Mouse (Mus musculus) intestine, embryonic 14.5 days (tissue): ENCODE data around the gene Nhej1. TPM values are rescaled to one million over a fixed set of nuclear protein-coding genes. Genes with fewer than 3 reads are reported as not detected.

Experiments
- ATAC-seq: fragments of 200-750 bp; cut with Nextera tagmentation; replicated peaks from 2 replicates; pipeline ENCODE4 v1.8.0; 2017; ENCODE audit warnings: low read depth, moderate number of reproducible peaks, moderate TSS enrichment, moderate library complexity; ENCODE audit not compliant: low FRiP score, low TSS enrichment
- DNase-seq: peaks from one replicate; pipeline ENCODE4 v3.0.0-alpha.2; 2018; ENCODE audit warnings: low spot score
- H3K27ac ChIP-seq: fragments of 300-500 bp; sonication (generic); 2 replicates; pipeline ENCODE4 v1.5.1; 2014; ENCODE audit warnings: low read depth, mild to moderate bottlenecking, control low read depth
- H3K27me3 ChIP-seq: fragments of 300-500 bp; sonication (generic); replicated peaks from 2 replicates; pipeline ENCODE4 v1.6.1; 2014; ENCODE audit warnings: low read length, control low read depth; ENCODE audit not compliant: control insufficient read depth, insufficient read depth
- H3K36me3 ChIP-seq: fragments of 300-500 bp; sonication (generic); 2 replicates; pipeline ENCODE4 v1.6.1; 2014; ENCODE audit warnings: low read length, control low read depth; ENCODE audit not compliant: control insufficient read depth, insufficient read depth
- H3K4me1 ChIP-seq: fragments of 300-500 bp; sonication (generic); replicated peaks from 2 replicates; pipeline ENCODE4 v1.6.1; 2014; ENCODE audit warnings: low read length, control low read depth, mixed read lengths; ENCODE audit not compliant: control insufficient read depth, insufficient read depth
- H3K4me2 ChIP-seq: fragments of 300-500 bp; sonication (generic); 2 replicates; pipeline ENCODE4 v1.6.1; 2014; ENCODE audit warnings: low read length
- H3K4me3 ChIP-seq: fragments of 300-500 bp; sonication (generic); 2 replicates; pipeline ENCODE4 v1.5.1; 2014; ENCODE audit warnings: low read depth, low read length, control low read depth, mixed read lengths
- H3K9ac ChIP-seq: fragments of 300-500 bp; sonication (generic); 2 replicates; pipeline ENCODE4 v1.6.1; 2014; ENCODE audit warnings: mild to moderate bottlenecking, low read length
- H3K9me3 ChIP-seq: fragments of 300-500 bp; sonication (generic); 2 replicates; pipeline ENCODE4 v1.6.1; 2016; ENCODE audit warnings: low read length, control low read depth; ENCODE audit not compliant: control insufficient read depth
- WGBS: fragments of 180-500 bp; shearing (Covaris S2); extraction: QIAGEN DNeasy Blood & Tissue Kit; methylation state at CpG from one replicate; pipeline ENCODE4 v1.1.7; 2014; 5-methylcytosine and 5-hydroxymethylcytosine counted together
- polyA plus RNA-seq: library from polyadenylated mRNA; unstranded; fragments of >200 nt; fragmentation: Nextera tagmentation; extraction: Ambion mirVana; gene quantifications from 2 replicates; pipeline ENCODE4 v1.2.1, GENCODE M21; 2014

Nhej1 gene
- polyA plus RNA-seq, 1 experiment from 2014 or later, result 8.3 TPM

DNA sequence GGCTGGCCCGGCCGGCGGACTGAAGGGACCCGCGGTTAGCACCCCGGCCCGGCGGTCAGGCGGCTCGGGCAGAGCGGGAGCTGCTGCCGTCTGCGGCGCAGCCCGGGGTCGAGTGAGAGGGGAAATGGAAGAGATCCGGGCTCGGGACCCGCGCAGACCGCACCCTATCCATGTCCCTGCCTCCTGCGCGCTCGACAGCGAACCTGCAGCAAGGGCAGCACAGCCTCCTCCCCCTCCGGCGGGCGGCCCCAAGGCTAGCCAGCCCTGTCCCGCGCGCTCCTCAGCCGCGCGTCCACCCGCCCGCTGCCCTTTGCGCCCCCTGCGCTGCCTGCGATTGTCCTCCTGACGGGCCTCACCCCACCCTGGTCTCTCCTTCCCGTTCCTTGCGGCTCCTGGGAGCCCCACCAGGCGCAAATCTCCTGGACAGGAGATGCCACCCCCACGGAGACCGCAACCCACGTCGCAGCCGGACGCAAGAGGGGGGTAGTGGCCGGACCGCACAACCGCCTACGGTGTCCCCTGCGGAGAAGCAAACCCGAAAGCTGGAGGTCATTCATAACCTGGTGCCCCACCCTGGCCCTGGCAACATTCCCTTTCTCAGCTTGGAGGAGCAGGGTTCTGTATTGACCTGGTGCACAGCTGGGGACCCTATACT, 173.3 kb downstream of the Nhej1 start, which contains the start of gene Ihh:
Gene Ihh (minus strand): TSS at position 117 of the 655 bp plus-strand sequence.
- Histone ChIP-seq H3K4me1 (peaks cover 11% of the 10 kb centered on the region), H3K27me3 (peaks cover 81% of the 10 kb centered on the region), H3K9me3 (no peaks in the 10 kb centered on the region), H3K4me3 (peak within 1 kb of the TSS; percentile 46), H3K9ac (peak within 1 kb of the TSS; percentile 68), H3K4me2 (peak within 1 kb of the TSS; percentile 56), H3K36me3 (no peaks in the 10 kb centered on the region), H3K27ac (peak within 1 kb of the TSS; percentile 80)
- DNase-seq, result no peak
- WGBS, result 1% methylated on average over 42 of the region's 55 CpGs
- ATAC-seq, result peak; percentile 87

DNA sequence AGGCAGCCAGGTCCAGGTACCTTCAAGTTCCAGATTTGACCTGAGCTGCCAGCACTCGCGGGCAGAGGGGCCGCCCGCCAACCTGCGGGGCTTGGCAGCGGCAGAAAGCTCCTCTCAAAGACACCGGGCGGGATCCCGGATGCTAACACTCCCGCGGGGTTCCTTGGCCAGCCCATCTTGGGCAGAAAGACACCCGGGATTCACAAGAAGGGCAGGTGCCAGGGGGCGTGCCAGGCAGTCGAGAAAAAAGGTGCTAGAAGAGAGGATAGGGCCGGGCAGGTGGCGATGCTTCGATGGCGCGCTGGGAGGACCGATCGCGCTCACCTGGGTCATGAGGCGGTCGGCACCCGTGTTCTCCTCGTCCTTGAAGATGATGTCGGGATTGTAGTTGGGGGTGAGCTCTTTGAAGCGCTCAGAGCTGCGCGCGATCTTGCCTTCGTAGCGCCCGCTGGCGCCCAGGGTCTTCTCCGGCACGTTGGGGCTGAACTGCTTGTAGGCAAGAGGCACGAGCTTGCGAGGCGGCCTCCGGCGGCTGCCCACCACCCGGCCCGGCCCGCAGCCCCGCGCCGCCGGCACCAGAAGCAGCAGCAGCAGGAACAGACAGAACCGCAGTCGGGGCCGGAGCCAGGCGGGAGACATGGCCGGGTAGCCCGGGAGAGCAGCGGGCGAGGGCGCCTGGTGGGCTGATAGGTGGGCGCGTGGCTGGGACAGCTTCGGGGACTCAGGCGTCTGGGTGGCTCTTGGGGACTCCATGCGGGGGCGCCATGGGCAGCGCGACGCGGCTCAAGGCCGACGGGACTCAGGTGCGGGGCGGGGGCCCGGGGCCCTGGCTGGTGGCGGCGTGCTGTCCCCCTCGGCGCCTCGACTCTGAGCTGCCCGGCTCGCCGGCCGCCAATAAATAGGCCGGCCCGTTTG, 174.2 kb downstream of the Nhej1 start:
- H3K9me3 ChIP-seq, result no peaks in the 10 kb centered on the region
- ATAC-seq (peak; percentile 9), DNase-seq (no peak)
- WGBS, result under 1% methylated on average over 84 of the region's 84 CpGs
- H3K27me3 ChIP-seq, result peaks cover 89% of the 10 kb centered on the region
- peak overlapping the region; percentile 56 for H3K4me2 ChIP-seq
- H3K27ac ChIP-seq, result peak overlapping the region; percentile 80
- H3K36me3 ChIP-seq, result no peaks in the 10 kb centered on the region
- peak overlapping the region; percentile 68 for H3K9ac ChIP-seq
- H3K4me3 ChIP-seq, result peak overlapping the region; percentile 46
- H3K4me1 ChIP-seq, result peaks cover 11% of the 10 kb centered on the region

- Histone ChIP-seq H3K27me3 (peaks cover 88% of the 10 kb centered on the region), H3K4me1 (peaks cover 11% of the 10 kb centered on the region), H3K36me3 (no peaks in the 10 kb centered on the region), H3K4me2 (no peak overlapping the region), H3K4me3 (peak overlapping the region; percentile 46), H3K9ac (peak overlapping the region; percentile 68), H3K27ac (peak overlapping the region; percentile 80; the same call in 1 of the 2 replicates), H3K9me3 (no peaks in the 10 kb centered on the region)
- 3% methylated on average over 16 of the region's 16 CpGs for WGBS
- no peak for DNase-seq
- no peak for ATAC-seq
Measured at GRCm38 (mm10) chr1:74950066-74950465, 174.9 kb downstream of the Nhej1 start.

- WGBS, result 2% methylated on average over 24 of the region's 24 CpGs
- Histone ChIP-seq H3K9ac (peak overlapping the region; percentile 68), H3K4me2 (peak overlapping the region; percentile 62), H3K36me3 (no peaks in the 10 kb centered on the region), H3K4me1 (peaks cover 11% of the 10 kb centered on the region), H3K4me3 (peak overlapping the region; percentile 46), H3K9me3 (no peaks in the 10 kb centered on the region), H3K27ac (peak overlapping the region; percentile 80; the same call in 1 of the 2 replicates), H3K27me3 (peaks cover 84% of the 10 kb centered on the region)
- ATAC-seq (peak; percentile 16; the same call in 1 of the 2 replicates), DNase-seq (no peak)
Measured at GRCm38 (mm10) chr1:74949666-74950050, 175.3 kb downstream of the Nhej1 start.

GRCm38 (mm10) chr1:74948784-74949665, 176.0 kb downstream of the Nhej1 start:
- H3K36me3 ChIP-seq, result no peaks in the 10 kb centered on the region
- peak; percentile 51 for ATAC-seq
- DNase-seq, result peak; percentile 88
- peak overlapping the region; percentile 62 for H3K4me2 ChIP-seq
- H3K4me3 ChIP-seq, result peak overlapping the region; percentile 46
- peak overlapping the region; percentile 68 for H3K9ac ChIP-seq
- 2% methylated on average over 20 of the region's 20 CpGs for WGBS
- H3K9me3 ChIP-seq, result no peaks in the 10 kb centered on the region
- peaks cover 80% of the 10 kb centered on the region for H3K27me3 ChIP-seq
- peak overlapping the region; percentile 80; the same call in 1 of the 2 replicates for H3K27ac ChIP-seq
- peaks cover 11% of the 10 kb centered on the region for H3K4me1 ChIP-seq

GRCm38 (mm10) chr1:74947986-74948670, 176.9 kb downstream of the Nhej1 start:
- WGBS, result 3% methylated on average over 40 of the region's 41 CpGs
- DNase-seq, result no peak
- H3K4me2 ChIP-seq, result peak overlapping the region; percentile 62
- no peak overlapping the region for H3K27ac ChIP-seq
- no peak for ATAC-seq
- no peaks in the 10 kb centered on the region for H3K36me3 ChIP-seq
- H3K27me3 ChIP-seq, result peaks cover 71% of the 10 kb centered on the region
- peak overlapping the region; percentile 46 for H3K4me3 ChIP-seq
- peaks cover 11% of the 10 kb centered on the region for H3K4me1 ChIP-seq
- H3K9me3 ChIP-seq, result no peaks in the 10 kb centered on the region
- peak overlapping the region; percentile 32; the same call in 1 of the 2 replicates for H3K9ac ChIP-seq

- DNase-seq, result no peak
- Histone ChIP-seq H3K4me1 (no peaks in the 10 kb centered on the region), H3K27ac (peak overlapping the region; percentile 62), H3K9ac (no peak overlapping the region), H3K9me3 (no peaks in the 10 kb centered on the region), H3K4me2 (no peak overlapping the region), H3K4me3 (no peak overlapping the region), H3K27me3 (peaks cover 11% of the 10 kb centered on the region), H3K36me3 (no peaks in the 10 kb centered on the region)
- WGBS, result 47% methylated on average over 12 of the region's 12 CpGs
- ATAC-seq, result peak; percentile 81
Measured at GRCm38 (mm10) chr1:74941651-74942360, 183.2 kb downstream of the Nhej1 start.
